Mouse (Mus musculus) stomach, embryonic 14.5 days (tissue): Measurements from ENCODE around the gene Casq2. TPM values are rescaled to one million over a fixed set of nuclear protein-coding genes. Genes with fewer than 3 reads are reported as not detected.

ENCODE experiments used
- polyA plus RNA-seq: library from polyadenylated mRNA; unstranded; fragments of >200 nt; fragmentation: Nextera tagmentation; extraction: Ambion mirVana; gene quantifications from 2 replicates; pipeline ENCODE4 v1.2.1, GENCODE M21; 2014

Casq2 gene
- polyA plus RNA-seq, 1 experiment from 2014 or later = 0.65 TPM

Other genes starting within 250 kb of the Casq2 start
- gene Mab21l3, start 237.5 kb upstream of the Casq2 start, polyA plus RNA-seq = 0.69 and 1.8 TPM in 2 replicates
- gene Slc22a15, start 162.0 kb upstream of the Casq2 start, polyA plus RNA-seq = 7.0 and 7.3 TPM in 2 replicates
- not detected in 2 replicates for gene Nhlh2, start 76.3 kb upstream of the Casq2 start, polyA plus RNA-seq
- gene Vangl1, start 118.3 kb downstream of the Casq2 start, polyA plus RNA-seq = 29.5 and 30.2 TPM in 2 replicates